Mouse (Mus musculus) CD4-positive helper T cell, adult 2 months (primary cell): ENCODE results near the gene Msl2.

Experiments used
- DNase-seq: peaks from one replicate; pipeline ENCODE4 v3.0.0-alpha.2; 2012; ENCODE audit warnings: low read depth, missing footprints, low spot score

Msl2 gene

DNA sequence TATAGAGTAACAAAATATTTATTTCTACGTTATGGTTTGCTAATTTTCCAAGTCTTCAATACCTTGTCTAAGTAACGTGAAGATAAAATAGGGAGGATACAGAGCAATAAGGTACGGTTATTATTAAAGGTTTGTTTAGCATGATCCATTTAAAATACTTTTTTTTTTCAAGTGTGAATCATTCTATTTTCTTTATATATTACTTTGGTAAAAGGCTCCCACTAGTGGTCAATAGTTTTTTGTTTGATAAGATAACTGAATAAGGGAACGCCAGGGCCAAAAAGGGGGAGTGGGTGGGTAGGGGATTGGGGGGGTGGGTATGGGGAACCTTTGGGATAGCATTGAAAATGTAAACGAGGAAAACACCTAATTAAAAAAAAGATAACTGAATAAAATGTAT, 79.0 kb downstream of the Msl2 start:
- DNase-seq: no peak
